Mouse (Mus musculus) cerebellum, adult 2 months (tissue): ENCODE measurements at regions not wholly inside any gene's neighbourhood (a gene's known extent, or its start where the extent isn't known, plus 50 kb on each side); places are given as distances from the start of the nearest gene placed in this dataset.

ENCODE experiments used
- DNase-seq, 2 experiments: peaks; one replicate each; pipeline ENCODE4 v3.0.0; 2021
- H3K27ac ChIP-seq: fragments of 200-500 bp; 2 replicates; pipeline ENCODE4 v1.5.1; 2012; ENCODE audit warnings: low read length, control low read depth, inconsistent platforms; ENCODE audit not compliant: insufficient read depth
- H3K27me3 ChIP-seq: fragments of 200-500 bp; 2 replicates; pipeline ENCODE4 v1.6.1; 2012; ENCODE audit warnings: inconsistent platforms, mild to moderate bottlenecking, low read length, moderate library complexity; ENCODE audit not compliant: control insufficient read depth, insufficient read depth
- H3K4me1 ChIP-seq: fragments of 200-500 bp; 2 replicates; pipeline ENCODE4 v1.6.1; 2011; ENCODE audit warnings: low read length; ENCODE audit not compliant: control insufficient read depth, insufficient read depth
- H3K4me3 ChIP-seq: fragments of 200-500 bp; replicated peaks from 2 replicates; pipeline ENCODE3; 2011; ENCODE audit warnings: mild to moderate bottlenecking, low read depth, low read length, control low read depth; ENCODE audit not compliant: insufficient read depth
- CTCF ChIP-seq: fragments of 200-500 bp; IDR thresholded peaks from 2 replicates; pipeline ENCODE4 v1.5.1; 2011; ENCODE audit warnings: low read depth, mild to moderate bottlenecking, control low read depth, low read length, moderate library complexity, borderline replicate concordance; ENCODE audit not compliant: insufficient read depth
- POLR2A ChIP-seq: fragments of 200-500 bp; IDR thresholded peaks from 2 replicates; pipeline ENCODE4 v1.6.1; 2011; ENCODE audit warnings: low read length, control low read depth, borderline replicate concordance; ENCODE audit not compliant: insufficient read depth
- WGBS: fragments of 180-500 bp; shearing (Covaris S2); methylation state at CpG from one replicate; pipeline ENCODE4 v1.1.7; 2018; 5-methylcytosine and 5-hydroxymethylcytosine counted together

GRCm38 (mm10) chr2:133614672-133615071 lies 62.7 kb downstream of the Bmp2 start:
- no peak for DNase-seq
- 22% methylated on average over 4 of the region's 4 CpGs for WGBS

GRCm38 (mm10) chr2:133615299-133615698 lies 63.3 kb downstream of the Bmp2 start:
- no peaks in the 10 kb centered on the region for H3K27me3 ChIP-seq
- no peak for TF ChIP-seq POLR2A
- no peak for TF ChIP-seq CTCF
- H3K4me3 ChIP-seq: no peak overlapping the region
- H3K4me1 ChIP-seq: no peaks in the 10 kb centered on the region
- no peak for DNase-seq
- H3K27ac ChIP-seq: no peak overlapping the region
- WGBS: 81% methylated on average over 3 of the region's 3 CpGs

More at GRCm38 (mm10) chr2:133614672-133615071, 62.7 kb downstream of the Bmp2 start:
- Histone ChIP-seq H3K27me3 (no peaks in the 10 kb centered on the region), H3K4me1 (no peaks in the 10 kb centered on the region), H3K4me3 (no peak overlapping the region), H3K27ac (no peak overlapping the region)
- TF ChIP-seq POLR2A (no peak), CTCF (peak; percentile 43; the same call in 1 of the 2 replicates)

- DNase-seq: no peak
- Histone ChIP-seq H3K27ac (no peak overlapping the region), H3K4me1 (no peaks in the 10 kb centered on the region), H3K27me3 (no peaks in the 10 kb centered on the region), H3K4me3 (no peak overlapping the region)
- 88% methylated on average over 3 of the region's 3 CpGs for WGBS
- TF ChIP-seq CTCF (no peak), POLR2A (no peak)
These were observed 65.4 kb downstream of the Bmp2 start for GRCm38 (mm10) chr2:133617317-133617835.

GRCm38 (mm10) chr2:133622523-133622922 lies 70.6 kb downstream of the Bmp2 start:
- Histone ChIP-seq H3K4me3 (no peak overlapping the region), H3K4me1 (no peaks in the 10 kb centered on the region), H3K27ac (no peak overlapping the region), H3K27me3 (no peaks in the 10 kb centered on the region)
- WGBS: 28% methylated on average over 2 of the region's 2 CpGs
- DNase-seq: no peak
- TF ChIP-seq CTCF: no peak
- TF ChIP-seq POLR2A: no peak

GRCm38 (mm10) chr2:133625542-133625941 lies 73.6 kb downstream of the Bmp2 start:
- TF ChIP-seq POLR2A (no peak), CTCF (no peak)
- H3K27ac ChIP-seq: no peak overlapping the region
- no peaks in the 10 kb centered on the region for H3K4me1 ChIP-seq
- no peak for DNase-seq
- H3K27me3 ChIP-seq: no peaks in the 10 kb centered on the region
- 48% methylated on average over 2 of the region's 2 CpGs for WGBS
- H3K4me3 ChIP-seq: no peak overlapping the region

- no peak overlapping the region for H3K27ac ChIP-seq
- H3K4me1 ChIP-seq: no peaks in the 10 kb centered on the region
- no peak for TF ChIP-seq POLR2A
- no peak for TF ChIP-seq CTCF
- WGBS: 80% methylated on average over 6 of the region's 6 CpGs
- H3K27me3 ChIP-seq: no peaks in the 10 kb centered on the region
- DNase-seq: no peak
- no peak overlapping the region for H3K4me3 ChIP-seq
These were observed 76.9 kb downstream of the Bmp2 start for GRCm38 (mm10) chr2:133628874-133629273.

GRCm38 (mm10) chr2:133635434-133635833 lies 83.5 kb downstream of the Bmp2 start:
- Histone ChIP-seq H3K4me1 (no peaks in the 10 kb centered on the region), H3K4me3 (no peak overlapping the region), H3K27ac (no peak overlapping the region), H3K27me3 (no peaks in the 10 kb centered on the region)
- no peak for TF ChIP-seq POLR2A
- TF ChIP-seq CTCF: no peak
- 46% methylated on average over 1 of the region's 1 CpGs for WGBS
- no peak for DNase-seq

- H3K4me1 ChIP-seq: no peaks in the 10 kb centered on the region
- no peak for TF ChIP-seq POLR2A
- TF ChIP-seq CTCF: no peak
- H3K27ac ChIP-seq: no peak overlapping the region
- no peak overlapping the region for H3K4me3 ChIP-seq
- no peak for DNase-seq
- H3K27me3 ChIP-seq: no peaks in the 10 kb centered on the region
- 76% methylated on average over 6 of the region's 6 CpGs for WGBS
These were observed 98.0 kb downstream of the Bmp2 start for GRCm38 (mm10) chr2:133649874-133650481.
